Mouse (Mus musculus): ENCODE results near the gene Trir. TPM values are rescaled to one million over a fixed set of nuclear protein-coding genes. Genes with fewer than 3 reads are reported as not detected.
A peak's percentile ranks its signal among the peaks of the same experiment; 100 is the strongest.

Trir gene
- total and polyA plus RNA-seq, 2 experiments: 69.5 to 94.1 TPM

GRCm38 (mm10) chr8:84980622-84981358 is 45.8 kb upstream of the Trir start:
- TF ChIP-seq POLR2A (IDR thresholded peaks at IDR 0.05; ENCODE audit: extremely low read depth, insufficient read depth, low read length) (no peak), CTCF (IDR thresholded peaks at IDR 0.05; ENCODE audit: low read depth, low read length) (no peak)
- DNase-seq (ENCODE audit: extremely low read depth, low read depth, low spot score): peak; percentile 55

GRCm38 (mm10) chr8:84981644-84982498 is 44.8 kb upstream of the Trir start:
- Histone ChIP-seq H3K9ac (ENCODE audit: low read depth, low read length) (no peak overlapping the region), H3K4me3 (ENCODE audit: insufficient read depth, low read depth, low read length) (no peak overlapping the region), H3K79me2 (ENCODE audit: control insufficient read depth, insufficient read depth, low read length) (peaks cover 10% of the 10 kb centered on the region; the same call in 1 of the 2 replicates), H3K27me3 (ENCODE audit: control insufficient read depth, insufficient read depth, low read length) (no peaks in the 10 kb centered on the region), H3K36me3 (ENCODE audit: control insufficient read depth, insufficient read depth, low read length) (no peaks in the 10 kb centered on the region), H3K4me1 (ENCODE audit: control insufficient read depth, insufficient read depth, low read length) (peaks cover 18% of the 10 kb centered on the region), H3K27ac (replicated peaks; ENCODE audit: insufficient read depth, low read depth, low read length) (no peak overlapping the region)
- no peak for DNase-seq (ENCODE audit: extremely low read depth, low read depth, low spot score)
- TF ChIP-seq CTCF (IDR thresholded peaks at IDR 0.05; ENCODE audit: low read depth, low read length): no peak
- TF ChIP-seq POLR2A (IDR thresholded peaks at IDR 0.05; ENCODE audit: extremely low read depth, insufficient read depth, low read length): no peak
- 84% methylated on average over 15 of the region's 15 CpGs for WGBS

More at GRCm38 (mm10) chr8:84980622-84981358, 45.8 kb upstream of the Trir start:
- Histone ChIP-seq H3K4me3 (ENCODE audit: insufficient read depth, low read depth, low read length) (no peak overlapping the region), H3K9ac (ENCODE audit: low read depth, low read length) (peak overlapping the region; percentile 45), H3K4me1 (ENCODE audit: control insufficient read depth, insufficient read depth, low read length) (peaks cover 14% of the 10 kb centered on the region), H3K27ac (replicated peaks; ENCODE audit: insufficient read depth, low read depth, low read length) (peak overlapping the region; percentile 99), H3K36me3 (ENCODE audit: control insufficient read depth, insufficient read depth, low read length) (no peaks in the 10 kb centered on the region), H3K27me3 (ENCODE audit: control insufficient read depth, insufficient read depth, low read length) (no peaks in the 10 kb centered on the region), H3K79me2 (ENCODE audit: control insufficient read depth, insufficient read depth, low read length) (peaks cover 10% of the 10 kb centered on the region; the same call in 1 of the 2 replicates)
- WGBS: 18% methylated on average over 11 of the region's 11 CpGs

GRCm38 (mm10) chr8:84982499-84983011 is 44.1 kb upstream of the Trir start:
- Histone ChIP-seq H3K4me1 (ENCODE audit: control insufficient read depth, insufficient read depth, low read length) (peaks cover 18% of the 10 kb centered on the region), H3K36me3 (ENCODE audit: control insufficient read depth, insufficient read depth, low read length) (no peaks in the 10 kb centered on the region), H3K27me3 (ENCODE audit: control insufficient read depth, insufficient read depth, low read length) (no peaks in the 10 kb centered on the region), H3K4me3 (ENCODE audit: insufficient read depth, low read depth, low read length) (no peak overlapping the region), H3K9ac (ENCODE audit: low read depth, low read length) (no peak overlapping the region), H3K79me2 (ENCODE audit: control insufficient read depth, insufficient read depth, low read length) (peaks cover 8% of the 10 kb centered on the region; the same call in 1 of the 2 replicates), H3K27ac (replicated peaks; ENCODE audit: insufficient read depth, low read depth, low read length) (no peak overlapping the region)
- TF ChIP-seq POLR2A (IDR thresholded peaks at IDR 0.05; ENCODE audit: extremely low read depth, insufficient read depth, low read length): no peak
- no peak for TF ChIP-seq CTCF (IDR thresholded peaks at IDR 0.05; ENCODE audit: low read depth, low read length)
- 63% methylated on average over 3 of the region's 3 CpGs for WGBS
- DNase-seq (ENCODE audit: extremely low read depth, low read depth, low spot score): no peak

GRCm38 (mm10) chr8:84984294-84985048 is 42.2 kb upstream of the Trir start:
- Histone ChIP-seq H3K4me1 (ENCODE audit: control insufficient read depth, insufficient read depth, low read length) (peaks cover 22% of the 10 kb centered on the region), H3K36me3 (ENCODE audit: control insufficient read depth, insufficient read depth, low read length) (no peaks in the 10 kb centered on the region), H3K9ac (ENCODE audit: low read depth, low read length) (no peak overlapping the region), H3K79me2 (ENCODE audit: control insufficient read depth, insufficient read depth, low read length) (no peaks in the 10 kb centered on the region), H3K27me3 (ENCODE audit: control insufficient read depth, insufficient read depth, low read length) (no peaks in the 10 kb centered on the region), H3K27ac (replicated peaks; ENCODE audit: insufficient read depth, low read depth, low read length) (peak overlapping the region; percentile 69), H3K4me3 (ENCODE audit: insufficient read depth, low read depth, low read length) (no peak overlapping the region; the same call in 1 of the 2 replicates)
- no peak for TF ChIP-seq POLR2A (IDR thresholded peaks at IDR 0.05; ENCODE audit: extremely low read depth, insufficient read depth, low read length)
- no peak for TF ChIP-seq CTCF (IDR thresholded peaks at IDR 0.05; ENCODE audit: low read depth, low read length)
- 1% methylated on average over 16 of the region's 16 CpGs for WGBS
- DNase-seq (ENCODE audit: extremely low read depth, low read depth, low spot score): peak; percentile 47

- Histone ChIP-seq H3K27ac (replicated peaks; ENCODE audit: insufficient read depth, low read depth, low read length) (peak overlapping the region; percentile 50), H3K27me3 (ENCODE audit: control insufficient read depth, insufficient read depth, low read length) (no peaks in the 10 kb centered on the region), H3K4me1 (ENCODE audit: control insufficient read depth, insufficient read depth, low read length) (peaks cover 22% of the 10 kb centered on the region), H3K36me3 (ENCODE audit: control insufficient read depth, insufficient read depth, low read length) (no peaks in the 10 kb centered on the region), H3K79me2 (ENCODE audit: control insufficient read depth, insufficient read depth, low read length) (no peaks in the 10 kb centered on the region), H3K4me3 (ENCODE audit: insufficient read depth, low read depth, low read length) (peak overlapping the region; percentile 53), H3K9ac (ENCODE audit: low read depth, low read length) (peak overlapping the region; percentile 62)
- DNase-seq (ENCODE audit: extremely low read depth, low read depth, low spot score): no peak
- TF ChIP-seq CTCF (IDR thresholded peaks at IDR 0.05; ENCODE audit: low read depth, low read length) (no peak), POLR2A (IDR thresholded peaks at IDR 0.05; ENCODE audit: extremely low read depth, insufficient read depth, low read length) (no peak)
- WGBS: 1% methylated on average over 23 of the region's 23 CpGs
These were observed 41.5 kb upstream of the Trir start for GRCm38 (mm10) chr8:84985049-84985683.
